24 mouse cellular contexts compared by ENCODE assay signal in genomic region chr7:60013186-60013585, GRCm38 (mm10). TPM values are rescaled to one million over a fixed set of nuclear protein-coding genes. Genes with fewer than 3 reads are reported as not detected.
DNase-seq lines count a peak whose midpoint lies in the region; ATAC-seq and TF ChIP-seq lines count a peak whose summit lies in the region.
"Had no signal": no experiment of that assay in that cellular context is flagged by ENCODE, and none has a peak within 500 bp of the region (broad histone marks: within the 10 kb centered on the region; RNA-seq: fewer than 3 reads in every experiment).

No protein-coding gene starts in this region.

- DNase-seq in right cerebral cortex, adult 2 months (ENCODE audit: low spot score in 2 of 2) = no peak
- no peak for DNase-seq in kidney, postnatal 10 days
- DNase-seq: adrenal gland, adult 2 months; adrenal gland, adult 8-10 months; adrenal gland, postnatal 10 days; adrenal gland, postnatal 14 days; adrenal gland, postnatal 25 days; adrenal gland, postnatal 36 days; B cell, adult 2 months; cerebellum, adult 11 months; cerebellum, adult 11-12 months; cerebellum, adult 18-20 months had no signal

- no peaks in the 10 kb centered on the region for H3K27me3 ChIP-seq in intestine, embryonic 15.5 days (replicated peaks)
- H3K27me3 ChIP-seq in intestine, embryonic 16.5 days (replicated peaks; ENCODE audit: control insufficient read depth, insufficient read depth, low read length) = no peaks in the 10 kb centered on the region
- H3K27me3 ChIP-seq in intestine, postnatal 0 days (replicated peaks; ENCODE audit: control insufficient read depth, insufficient read depth, low read length) = no peaks in the 10 kb centered on the region
- H3K27me3 ChIP-seq: CH12.LX, Patski had no signal

- no peak overlapping the region for H3K27ac ChIP-seq in intestine, embryonic 15.5 days
- no peak overlapping the region for H3K27ac ChIP-seq in intestine, embryonic 16.5 days (ENCODE audit: low read length)
- no peak overlapping the region for H3K27ac ChIP-seq in intestine, postnatal 0 days (ENCODE audit: low read depth, low read length)

- ATAC-seq in intestine, embryonic 15.5 days = peak; percentile 77
- ATAC-seq in intestine, embryonic 16.5 days = peak; percentile 87
- ATAC-seq in intestine, postnatal 0 days = peak; percentile 53
- ATAC-seq in erythroid progenitor cell, adult 5-6 weeks (replicated peaks; ENCODE audit: low FRiP score, poor library complexity, severe bottlenecking) = no peak
- ATAC-seq: activated CD4-positive, CD25-positive, alpha-beta regulatory T cell, adult 4 months; CD4-positive, CD25-positive, alpha-beta regulatory T cell, adult 4 months; Patski had no signal

- H3K36me3 ChIP-seq in intestine, embryonic 15.5 days = no peaks in the 10 kb centered on the region
- H3K36me3 ChIP-seq in intestine, embryonic 16.5 days (ENCODE audit: control insufficient read depth, insufficient read depth, low read length) = no peaks in the 10 kb centered on the region
- no peaks in the 10 kb centered on the region for H3K36me3 ChIP-seq in intestine, postnatal 0 days (ENCODE audit: control insufficient read depth, insufficient read depth)
- H3K36me3 ChIP-seq: G1E had no signal

- no peaks in the 10 kb centered on the region for H3K4me1 ChIP-seq in intestine, embryonic 15.5 days (replicated peaks)
- no peaks in the 10 kb centered on the region for H3K4me1 ChIP-seq in intestine, embryonic 16.5 days (ENCODE audit: control insufficient read depth, insufficient read depth, low read length)
- H3K4me1 ChIP-seq in intestine, postnatal 0 days (replicated peaks; ENCODE audit: control insufficient read depth, insufficient read depth, low read length) = no peaks in the 10 kb centered on the region

- no peak overlapping the region for H3K4me2 ChIP-seq in intestine, embryonic 15.5 days (replicated peaks)
- H3K4me2 ChIP-seq in intestine, embryonic 16.5 days (ENCODE audit: low read depth, low read length) = no peak overlapping the region
- no peak overlapping the region for H3K4me2 ChIP-seq in intestine, postnatal 0 days (replicated peaks; ENCODE audit: low read depth)

- H3K4me3 ChIP-seq in intestine, embryonic 15.5 days (replicated peaks) = no peak overlapping the region
- H3K4me3 ChIP-seq in intestine, embryonic 16.5 days (ENCODE audit: low read length) = no peak overlapping the region
- no peak overlapping the region for H3K4me3 ChIP-seq in intestine, postnatal 0 days (ENCODE audit: low read depth, low read length)

- WGBS in intestine, embryonic 15.5 days = 61% methylated on average over 3 of the region's 3 CpGs
- 67% methylated on average over 3 of the region's 3 CpGs for WGBS in intestine, embryonic 16.5 days
- WGBS in intestine, postnatal 0 days = 63% methylated on average over 3 of the region's 3 CpGs

- H3K9ac ChIP-seq in intestine, embryonic 15.5 days = no peak overlapping the region
- no peak overlapping the region for H3K9ac ChIP-seq in intestine, embryonic 16.5 days (ENCODE audit: low read depth, low read length)
- H3K9ac ChIP-seq in intestine, postnatal 0 days (ENCODE audit: low read depth, low read length) = no peak overlapping the region

- H3K9me3 ChIP-seq in intestine, embryonic 15.5 days = no peaks in the 10 kb centered on the region
- no peaks in the 10 kb centered on the region for H3K9me3 ChIP-seq in intestine, embryonic 16.5 days (ENCODE audit: control insufficient read depth, low read length)
- no peaks in the 10 kb centered on the region for H3K9me3 ChIP-seq in intestine, postnatal 0 days (ENCODE audit: control insufficient read depth)
- H3K9me3 ChIP-seq: G1E had no signal

- TF ChIP-seq CTCF in intestine, postnatal 0 days (IDR thresholded peaks at IDR 0.05; ENCODE audit: low read depth) = no peak

RNA-seq across cellular contexts. Expression of gene Gm38393, which starts 8.3 kb away (rescaled TPM):
- polyA plus RNA-seq in intestine, embryonic 15.5 days (2015; fragmentation: Nextera tagmentation; extraction: Ambion mirVana) = 0.35 and 0.49 TPM in 2 replicates
- polyA plus RNA-seq in intestine, embryonic 16.5 days (2015; fragmentation: Nextera tagmentation; extraction: Ambion mirVana) = 0.18 and 0.33 TPM in 2 replicates
- polyA plus RNA-seq in intestine, postnatal 0 days (2015; fragmentation: Nextera tagmentation; extraction: Ambion mirVana) = 0.12 and 0.22 TPM in 2 replicates
- total RNA-seq in erythroid progenitor cell, adult 5-6 weeks (2015; ENCODE audit: low replicate concordance) = not detected in 2 replicates
- total RNA-seq in erythroid progenitor cell, adult 5-6 weeks (2017; ENCODE audit: low replicate concordance) = not detected in 2 replicates
- total RNA-seq: MEL had no signal
- polyA plus RNA-seq: activated CD4-positive, CD25-positive, alpha-beta regulatory T cell, adult 4 months; CD4-positive, CD25-positive, alpha-beta regulatory T cell, adult 4 months had no signal

RNA-seq across cellular contexts. Expression of gene Snurf, which starts 8.3 kb away (rescaled TPM):
- 27.2 and 33.5 TPM in 2 replicates for polyA plus RNA-seq in intestine, embryonic 15.5 days (2015; fragmentation: Nextera tagmentation; extraction: Ambion mirVana)
- polyA plus RNA-seq in intestine, embryonic 16.5 days (2015; fragmentation: Nextera tagmentation; extraction: Ambion mirVana) = 33.5 and 35.5 TPM in 2 replicates
- polyA plus RNA-seq in intestine, postnatal 0 days (2015; fragmentation: Nextera tagmentation; extraction: Ambion mirVana) = 19.2 and 20.6 TPM in 2 replicates
- not detected in 2 replicates for total RNA-seq in erythroid progenitor cell, adult 5-6 weeks (2015; ENCODE audit: low replicate concordance)
- not detected in 2 replicates for total RNA-seq in erythroid progenitor cell, adult 5-6 weeks (2017; ENCODE audit: low replicate concordance)
- total RNA-seq: CH12.LX, G1E, MEL had no signal
- polyA plus RNA-seq: activated CD4-positive, CD25-positive, alpha-beta regulatory T cell, adult 4 months; adrenal gland, adult 2 months; brain, embryonic 14.5 days; C2C12; CD4-positive, CD25-positive, alpha-beta regulatory T cell, adult 4 months; G1E had no signal
